In genomic region chr3:75952328-75953060, GRCm38 (mm10) we compare ENCODE assay signal across 13 mouse cellular contexts. TPM values are rescaled to one million over a fixed set of nuclear protein-coding genes. Genes with fewer than 3 reads are reported as not detected.
DNase-seq lines count a peak whose midpoint lies in the region; ATAC-seq and TF ChIP-seq lines count a peak whose summit lies in the region.
"Had no signal": no experiment of that assay in that cellular context is flagged by ENCODE, and none has a peak within 500 bp of the region (broad histone marks: within the 10 kb centered on the region; RNA-seq: fewer than 3 reads in every experiment).

No protein-coding gene starts in this region.

- H3K27ac ChIP-seq in kidney, adult 2 months (ENCODE audit: insufficient read depth, low read depth, low read length), result no peak overlapping the region
- H3K27ac ChIP-seq in intestine, embryonic 16.5 days (ENCODE audit: low read length), result peak overlapping the region; percentile 67
- H3K27ac ChIP-seq: embryonic facial prominence, embryonic 15.5 days; midbrain, embryonic 12.5 days had no signal

- 44% methylated on average over 5 of the region's 5 CpGs for WGBS in kidney, adult 2 months
- 43% methylated on average over 5 of the region's 5 CpGs for whole genome bisulfite sequencing in intestine, embryonic 16.5 days

- no peak overlapping the region for H3K4me3 ChIP-seq in kidney, adult 2 months (ENCODE audit: insufficient read depth, low read depth, low read length)
- H3K4me3 ChIP-seq in intestine, embryonic 16.5 days (ENCODE audit: low read length), result no peak overlapping the region
- H3K4me3 ChIP-seq: embryonic facial prominence, embryonic 15.5 days; midbrain, embryonic 12.5 days had no signal

- TF ChIP-seq CTCF in kidney, adult 2 months (conservative IDR thresholded peaks at IDR 0.05; ENCODE audit: insufficient read depth, insufficient read length, low read depth, low read length), result no peak

- peak; percentile 17 for DNase-seq in kidney, adult 2 months
- DNase-seq in kidney, adult 11 months, result no peak
- peak; percentile 17 for DNase-seq in NIH3T3 (ENCODE audit: low read depth)
- DNase-seq in lung, postnatal 25 days (ENCODE audit: low spot score), result peak; percentile 16
- DNase-seq in spleen, adult 18-20 months, result no peak
- DNase-seq: cerebellum, adult 9-10 months; heart, adult 11 months had no signal

- H3K9me3 ChIP-seq in intestine, embryonic 16.5 days (ENCODE audit: control insufficient read depth, low read length), result no peaks in the 10 kb centered on the region
- H3K9me3 ChIP-seq: embryonic facial prominence, embryonic 15.5 days; midbrain, embryonic 12.5 days had no signal

- no peaks in the 10 kb centered on the region for H3K27me3 ChIP-seq in kidney, adult 2 months (replicated peaks; ENCODE audit: control insufficient read depth, insufficient read depth, low read length)
- no peaks in the 10 kb centered on the region for H3K27me3 ChIP-seq in intestine, embryonic 16.5 days (replicated peaks; ENCODE audit: control insufficient read depth, insufficient read depth, low read length)
- H3K27me3 ChIP-seq: CH12.LX; embryonic facial prominence, embryonic 15.5 days; midbrain, embryonic 12.5 days had no signal

- peak; percentile 40 for ATAC-seq in intestine, embryonic 16.5 days
- ATAC-seq in monocyte, adult 5-6 weeks (replicated peaks; ENCODE audit: insufficient number of reproducible peaks, low FRiP score, low TSS enrichment, poor library complexity, severe bottlenecking), result no peak
- ATAC-seq: inflammation-experienced regulatory T-cells, adult 6 months had no signal

- no peak overlapping the region; the same call in 1 of the 2 replicates for H3K4me2 ChIP-seq in intestine, embryonic 16.5 days (ENCODE audit: low read depth, low read length)
- H3K4me2 ChIP-seq: embryonic facial prominence, embryonic 15.5 days; midbrain, embryonic 12.5 days had no signal

- 0 out of 2 replicates have a peak, but pooled peaks cover 2% of the 10 kb centered on the region for H3K4me1 ChIP-seq in kidney, adult 2 months (ENCODE audit: control insufficient read depth, insufficient read depth, low read length)
- H3K4me1 ChIP-seq in intestine, embryonic 16.5 days (ENCODE audit: control insufficient read depth, insufficient read depth, low read length), result peaks cover 34% of the 10 kb centered on the region

- no peak for TF ChIP-seq POLR2A in kidney, adult 2 months (IDR thresholded peaks at IDR 0.05; ENCODE audit: low read depth, low read length)

- no peaks in the 10 kb centered on the region for H3K36me3 ChIP-seq in kidney, adult 2 months (ENCODE audit: control insufficient read depth, insufficient read depth, low read length)
- H3K36me3 ChIP-seq in intestine, embryonic 16.5 days (ENCODE audit: control insufficient read depth, insufficient read depth, low read length), result no peaks in the 10 kb centered on the region; the same call in 1 of the 2 replicates
- H3K36me3 ChIP-seq: embryonic facial prominence, embryonic 15.5 days; midbrain, embryonic 12.5 days had no signal

- H3K9ac ChIP-seq in intestine, embryonic 16.5 days (ENCODE audit: low read depth, low read length), result no peak overlapping the region
- H3K9ac ChIP-seq: embryonic facial prominence, embryonic 15.5 days; midbrain, embryonic 12.5 days had no signal

RNA-seq across cellular contexts. Expression of gene Golim4, which starts 4.3 kb away (rescaled TPM):
- polyA plus RNA-seq in kidney, adult 2 months (2012; rRNA removed), result 16.9 and 17.7 TPM in 2 replicates
- polyA plus RNA-seq in intestine, embryonic 16.5 days (2015; fragmentation: Nextera tagmentation; extraction: Ambion mirVana), result 34.5 and 40.2 TPM in 2 replicates
- 20.9 to 27.7 TPM (median 24.2 TPM) in 3 replicates for total RNA-seq in monocyte, adult 5-6 weeks (2017)

Comparison
In these comparisons a context has a peak if more than half of its experiments do, and no peak if none do; other contexts are left out.
1. DNase-seq: peak in kidney, adult 2 months (single experiment), NIH3T3 (single experiment) and lung, postnatal 25 days (single experiment); none in kidney, adult 11 months (single experiment) and spleen, adult 18-20 months (0 of 2).